Mouse (Mus musculus) spleen, adult 12 weeks (tissue): ENCODE data around the gene Batf2.
A peak's percentile ranks its signal among the peaks of the same experiment; 100 is the strongest.
"Not testable (repeated sequence)": the region's sequence is repeated elsewhere in the genome, so short reads cannot be mapped to it uniquely, and the experiment has no call there.

Experiments
- DNase-seq: peaks from one replicate; pipeline ENCODE4 v3.0.0; 2022; ENCODE audit warnings: low spot score

The Batf2 gene

GRCm38 (mm10) chr19:6140678-6141393 lies at the start of gene Batf2:
Batf2 (plus strand) TSS chr19:6140983.
- peak; percentile 94 for DNase-seq

GRCm38 (mm10) chr19:6094119-6094518 lies 46.7 kb upstream of the Batf2 start, which contains the start of gene AC131692.1:
AC131692.1 (plus strand) TSS chr19:6094419.
- no peak for DNase-seq

GRCm38 (mm10) chr19:6097847-6098246 lies 42.9 kb upstream of the Batf2 start:
- DNase-seq, result no peak

GRCm38 (mm10) chr19:6101186-6101585 lies 39.6 kb upstream of the Batf2 start:
- no peak for DNase-seq

GRCm38 (mm10) chr19:6102169-6102853 lies 38.5 kb upstream of the Batf2 start:
- DNase-seq, result peak; percentile 76

GRCm38 (mm10) chr19:6104476-6104875 lies 36.3 kb upstream of the Batf2 start:
- no peak for DNase-seq

- DNase-seq, result no peak
Measured at GRCm38 (mm10) chr19:6105586-6105985, 35.2 kb upstream of the Batf2 start, which contains the start of gene Naaladl1. Naaladl1 (plus strand) TSS chr19:6105782.

- DNase-seq, result no peak
Measured at GRCm38 (mm10) chr19:6113116-6113515, 27.7 kb upstream of the Batf2 start.

- DNase-seq, result no peak
Measured at GRCm38 (mm10) chr19:6116113-6116850, 24.5 kb upstream of the Batf2 start.

- DNase-seq, result no peak
Measured at GRCm38 (mm10) chr19:6117346-6117985, 23.3 kb upstream of the Batf2 start.

GRCm38 (mm10) chr19:6117986-6118676 lies 22.7 kb upstream of the Batf2 start, which contains the start of gene Sac3d1:
Sac3d1 (minus strand) TSS chr19:6118650.
- peak; percentile 82 for DNase-seq

GRCm38 (mm10) chr19:6118677-6119185 lies 22.1 kb upstream of the Batf2 start:
- DNase-seq, result no peak

- DNase-seq, result no peak
Measured at GRCm38 (mm10) chr19:6121761-6122160, 19.0 kb upstream of the Batf2 start.

GRCm38 (mm10) chr19:6123330-6123729 lies 17.5 kb upstream of the Batf2 start:
- no peak for DNase-seq

GRCm38 (mm10) chr19:6124898-6125297 lies 15.9 kb upstream of the Batf2 start:
- no peak for DNase-seq

- DNase-seq, result peak; percentile 72
Measured at GRCm38 (mm10) chr19:6126289-6126688, 14.5 kb upstream of the Batf2 start.

GRCm38 (mm10) chr19:6126789-6127580 lies 13.8 kb upstream of the Batf2 start:
- no peak for DNase-seq

- DNase-seq, result peak; percentile 93
Measured at GRCm38 (mm10) chr19:6127760-6128341, 12.9 kb upstream of the Batf2 start, which contains the start of gene Snx15. Snx15 (minus strand) TSS chr19:6128304.

- not testable (repeated sequence) for DNase-seq
Measured at GRCm38 (mm10) chr19:6130414-6131128, 10.2 kb upstream of the Batf2 start.
